12 mouse cellular contexts compared by ENCODE assay signal in genomic region chr2:102267582-102268339, GRCm38 (mm10).
"Had no signal": no experiment of that assay in that cellular context is flagged by ENCODE, and none has a peak within 500 bp of the region (broad histone marks: within the 10 kb centered on the region; RNA-seq: fewer than 3 reads in every experiment).

No protein-coding gene starts in this region.

- H3K27ac ChIP-seq: midbrain, embryonic 10.5 days; midbrain, embryonic 13.5 days; midbrain, embryonic 15.5 days; neural tube, embryonic 13.5 days; neural tube, embryonic 15.5 days; stomach, embryonic 15.5 days; stomach, postnatal 0 days had no signal

- H3K9me3 ChIP-seq: midbrain, embryonic 10.5 days; midbrain, embryonic 13.5 days; midbrain, embryonic 15.5 days; neural tube, embryonic 13.5 days; neural tube, embryonic 15.5 days; stomach, embryonic 15.5 days had no signal

- DNase-seq: lung, embryonic 14.5 days; right cerebral cortex, postnatal 14 days; thymus, adult 2 months; thymus, postnatal 25 days; thymus, postnatal 4 days had no signal

- H3K27me3 ChIP-seq: midbrain, embryonic 13.5 days; midbrain, embryonic 15.5 days; neural tube, embryonic 13.5 days; neural tube, embryonic 15.5 days; stomach, embryonic 15.5 days had no signal

- H3K4me2 ChIP-seq: lung, embryonic 14.5 days; midbrain, embryonic 13.5 days; midbrain, embryonic 15.5 days; neural tube, embryonic 13.5 days; neural tube, embryonic 15.5 days; stomach, embryonic 15.5 days had no signal

- ATAC-seq: midbrain, embryonic 13.5 days; midbrain, embryonic 15.5 days had no signal

- H3K9ac ChIP-seq: lung, embryonic 14.5 days; midbrain, embryonic 13.5 days; midbrain, embryonic 15.5 days; neural tube, embryonic 13.5 days; neural tube, embryonic 15.5 days; stomach, embryonic 15.5 days had no signal

- H3K36me3 ChIP-seq: midbrain, embryonic 10.5 days; midbrain, embryonic 13.5 days; midbrain, embryonic 15.5 days; neural tube, embryonic 13.5 days; neural tube, embryonic 15.5 days; stomach, embryonic 15.5 days had no signal

- H3K4me1 ChIP-seq: midbrain, embryonic 10.5 days; midbrain, embryonic 13.5 days; midbrain, embryonic 15.5 days; neural tube, embryonic 13.5 days; neural tube, embryonic 15.5 days; stomach, embryonic 15.5 days had no signal

- H3K4me3 ChIP-seq: midbrain, embryonic 10.5 days; midbrain, embryonic 13.5 days; midbrain, embryonic 15.5 days; neural tube, embryonic 13.5 days; neural tube, embryonic 15.5 days; stomach, embryonic 15.5 days had no signal
